Mouse (Mus musculus) myocyte (in vitro differentiated cells): ENCODE results near the gene Rnls. TPM values are rescaled to one million over a fixed set of nuclear protein-coding genes. Genes with fewer than 3 reads are reported as not detected.
A peak's percentile ranks its signal among the peaks of the same experiment; 100 is the strongest.

Experiments used
- H3K27me3 ChIP-seq: one replicate; pipeline ENCODE4 v1.6.1; 2011; ENCODE audit not compliant: control insufficient read depth, insufficient read depth, insufficient read length
- H3K36me3 ChIP-seq: one replicate; pipeline ENCODE4 v1.6.1; 2011; ENCODE audit not compliant: control insufficient read depth, insufficient read depth
- H3K4me2 ChIP-seq: one replicate; pipeline ENCODE4 v1.6.1; 2011; ENCODE audit warnings: low read depth, control low read depth
- H3K4me3 ChIP-seq: one replicate; pipeline ENCODE4 v1.5.1; 2011; ENCODE audit warnings: mild to moderate bottlenecking, control low read depth, moderate library complexity
- H3K79me2 ChIP-seq: one replicate; pipeline ENCODE4 v1.6.1; 2011; ENCODE audit not compliant: control insufficient read depth, insufficient read depth
- H3ac ChIP-seq: one replicate; pipeline ENCODE4 v1.6.1; 2011; ENCODE audit not compliant: control insufficient read depth, insufficient read length
- CEBPB ChIP-seq: IDR thresholded peaks from 2 replicates; pipeline ENCODE4 v1.6.1; 2011; ENCODE audit warnings: mild to moderate bottlenecking, moderate library complexity; ENCODE audit not compliant: poor library complexity, insufficient read depth, severe bottlenecking
- E2F4 ChIP-seq: IDR thresholded peaks from one replicate; pipeline ENCODE4 v1.6.1; 2011; ENCODE audit warnings: mild to moderate bottlenecking, control low read depth, moderate library complexity; ENCODE audit not compliant: insufficient read depth
- MAX ChIP-seq: IDR thresholded peaks from one replicate; pipeline ENCODE4 v1.6.1; 2011; ENCODE audit warnings: low read depth, mild to moderate bottlenecking, control low read depth
- MYOD1 ChIP-seq, 3 experiments: IDR thresholded peaks; one replicate each; pipeline ENCODE4 v1.6.1; 2011; ENCODE audit warnings: control low read depth in 2 of 3, low read depth in 2 of 3, mild to moderate bottlenecking in 2 of 3, moderate library complexity in 1 of 3; ENCODE audit not compliant: insufficient read length in 2 of 3, control insufficient read depth in 1 of 3
- MYOG ChIP-seq, 3 experiments: IDR thresholded peaks; one replicate each; pipeline ENCODE4 v1.6.1; 2011; ENCODE audit warnings: control low read depth in 2 of 3, low read depth in 2 of 3, mild to moderate bottlenecking in 2 of 3; ENCODE audit not compliant: insufficient read length in 2 of 3, control insufficient read depth in 1 of 3, insufficient read depth in 1 of 3
- POLR2A ChIP-seq: IDR thresholded peaks from one replicate; pipeline ENCODE4 v1.6.1; 2011; ENCODE audit warnings: low read depth, mild to moderate bottlenecking, control low read depth, moderate library complexity; ENCODE audit not compliant: insufficient read length
- POLR2AphosphoS2 ChIP-seq: IDR thresholded peaks from one replicate; pipeline ENCODE4 v1.6.1; 2011; ENCODE audit warnings: low read depth, control low read depth; ENCODE audit not compliant: insufficient read length
- REST ChIP-seq: IDR thresholded peaks from one replicate; pipeline ENCODE4 v1.6.1; 2011; ENCODE audit warnings: mild to moderate bottlenecking, control low read depth, moderate library complexity; ENCODE audit not compliant: insufficient read depth, insufficient read length
- SRF ChIP-seq: IDR thresholded peaks from one replicate; pipeline ENCODE4 v1.6.1; 2011; ENCODE audit warnings: low read depth; ENCODE audit not compliant: control insufficient read depth, insufficient read length
- TCF12 ChIP-seq: IDR thresholded peaks from one replicate; pipeline ENCODE4 v1.6.1; 2011; ENCODE audit warnings: mild to moderate bottlenecking, control low read depth; ENCODE audit not compliant: poor library complexity, insufficient read depth, severe bottlenecking
- TCF3 ChIP-seq: IDR thresholded peaks from one replicate; pipeline ENCODE4 v1.6.1; 2011; ENCODE audit warnings: low read depth, control low read depth; ENCODE audit not compliant: insufficient read length
- USF1 ChIP-seq: IDR thresholded peaks from one replicate; pipeline ENCODE4 v1.6.1; 2011; ENCODE audit warnings: low read depth, mild to moderate bottlenecking, control low read depth, moderate library complexity
- polyA plus RNA-seq: library from polyadenylated mRNA; unstranded; fragments of >200 nt; fragmentation: generic; extraction: Trizol; gene quantifications from one replicate; pipeline ENCODE4 v1.2.1, GENCODE M21; 2012; ENCODE audit warnings: missing spikeins

Gene Rnls
- polyA plus RNA-seq, 1 experiment: 2.0 TPM

- H3K27me3 ChIP-seq: no peaks in the 10 kb centered on the region
- no peak overlapping the region for H3K4me3 ChIP-seq
- no peak for TF ChIP-seq MAX
- no peak for TF ChIP-seq E2F4
- no peak for TF ChIP-seq USF1
- TF ChIP-seq TCF3: no peak
- TF ChIP-seq REST: no peak
- no peak for TF ChIP-seq CEBPB
- no peak for TF ChIP-seq MYOG (IDR thresholded peaks at IDR 0.05; ENCODE audit: control insufficient read depth in 1 of 3, insufficient read depth in 1 of 3, insufficient read length in 2 of 3, low read depth in 2 of 3)
- TF ChIP-seq POLR2AphosphoS2: no peak
- no peak for TF ChIP-seq TCF12
- no peak for TF ChIP-seq SRF
- no peak overlapping the region for H3ac ChIP-seq
- no peaks in the 10 kb centered on the region for H3K79me2 ChIP-seq
- no peaks in the 10 kb centered on the region for H3K36me3 ChIP-seq
- no peak overlapping the region for H3K4me2 ChIP-seq
Observed at GRCm38 (mm10) chr19:33102783-33103139, 289.3 kb downstream of the Rnls start.

DNA sequence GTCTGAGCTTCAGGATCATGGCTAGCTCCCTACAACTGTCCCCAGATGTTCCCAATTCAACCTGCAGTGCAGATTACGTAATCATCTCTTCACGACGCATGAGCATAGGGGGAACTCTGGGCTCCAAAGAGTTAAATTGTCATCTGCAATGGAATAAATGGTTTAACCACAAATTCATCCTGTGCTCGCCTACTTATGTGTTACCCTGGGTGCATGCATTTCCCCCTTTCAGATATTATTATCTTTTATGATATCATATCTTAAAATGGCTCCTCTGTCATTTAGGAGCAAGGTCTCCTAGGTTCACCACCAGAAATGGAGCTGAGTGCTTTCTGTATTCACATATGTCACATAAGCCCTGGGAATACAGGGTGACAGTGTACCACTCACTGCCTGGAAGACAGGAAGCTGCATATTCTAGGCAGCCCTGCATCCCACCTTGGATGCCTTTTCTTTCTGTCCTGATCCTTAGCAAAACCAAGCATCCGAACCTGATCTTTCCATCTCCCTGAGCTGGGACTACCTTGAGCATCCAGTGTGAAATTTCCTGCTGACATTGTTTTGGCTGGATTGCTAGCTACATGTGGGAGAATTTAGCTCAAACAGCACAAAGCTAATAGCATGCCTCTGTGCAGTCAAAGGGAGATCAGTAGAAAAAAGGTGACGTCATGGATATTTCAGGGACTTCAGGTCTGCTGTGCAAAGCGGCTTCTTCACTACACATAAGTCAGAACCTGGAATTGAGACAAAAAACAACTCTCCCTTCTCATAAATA is 289.9 kb downstream of the Rnls start:
- Histone ChIP-seq H3K4me3 (no peak overlapping the region), H3K27me3 (no peaks in the 10 kb centered on the region), H3K79me2 (no peaks in the 10 kb centered on the region), H3K4me2 (peak overlapping the region; percentile 81), H3K36me3 (no peaks in the 10 kb centered on the region), H3ac (no peak overlapping the region)
- 0 out of 2 replicates have a peak, but pooled peaks have one; percentile 41 for TF ChIP-seq CEBPB
- no peak for TF ChIP-seq TCF3
- no peak for TF ChIP-seq USF1
- no peak for TF ChIP-seq SRF

- Histone ChIP-seq H3K36me3 (no peaks in the 10 kb centered on the region), H3K4me3 (no peak overlapping the region), H3ac (no peak overlapping the region), H3K79me2 (no peaks in the 10 kb centered on the region), H3K4me2 (peak overlapping the region; percentile 81), H3K27me3 (no peaks in the 10 kb centered on the region)
- TF ChIP-seq MYOG (IDR thresholded peaks at IDR 0.05; ENCODE audit: control insufficient read depth in 1 of 3, insufficient read depth in 1 of 3, insufficient read length in 2 of 3, low read depth in 2 of 3): no peak
- peak; percentile 94 for TF ChIP-seq USF1
Observed at GRCm38 (mm10) chr19:33101093-33102007, 290.7 kb downstream of the Rnls start.

DNA sequence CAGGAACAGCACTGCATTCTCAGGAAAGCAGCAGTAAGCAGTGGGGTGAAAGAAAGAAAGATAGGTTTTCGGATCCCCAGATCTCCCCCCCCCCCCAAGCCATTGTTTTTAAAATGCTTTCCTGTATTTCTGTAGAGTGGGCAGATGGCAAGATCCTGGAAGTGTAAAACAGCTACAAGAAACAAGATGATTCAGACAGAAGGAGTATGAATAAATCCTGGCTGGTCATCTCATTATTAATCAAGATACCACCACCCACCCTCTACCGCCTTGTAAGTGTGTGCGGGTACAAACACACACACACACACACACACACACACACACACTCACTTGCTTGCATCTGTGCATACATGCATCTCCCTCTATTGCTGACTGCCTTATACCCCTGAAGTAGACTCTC is 291.5 kb downstream of the Rnls start:
- Histone ChIP-seq H3ac (no peak overlapping the region), H3K27me3 (no peaks in the 10 kb centered on the region), H3K4me2 (peak overlapping the region; percentile 81), H3K4me3 (no peak overlapping the region), H3K79me2 (no peaks in the 10 kb centered on the region), H3K36me3 (no peaks in the 10 kb centered on the region)
- TF ChIP-seq POLR2A: no peak
- TF ChIP-seq E2F4: no peak
- TF ChIP-seq CEBPB: no peak
- no peak for TF ChIP-seq POLR2AphosphoS2
- no peak for TF ChIP-seq TCF12
- TF ChIP-seq SRF: no peak
- no peak for TF ChIP-seq MYOD1 (IDR thresholded peaks at IDR 0.05; ENCODE audit: control insufficient read depth in 1 of 3, insufficient read length in 2 of 3, low read depth in 2 of 3)
- no peak for TF ChIP-seq TCF3
- no peak for TF ChIP-seq MYOG (IDR thresholded peaks at IDR 0.05; ENCODE audit: control insufficient read depth in 1 of 3, insufficient read depth in 1 of 3, insufficient read length in 2 of 3, low read depth in 2 of 3)
- TF ChIP-seq MAX: no peak
- TF ChIP-seq REST: no peak
- no peak for TF ChIP-seq USF1

- no peaks in the 10 kb centered on the region for H3K36me3 ChIP-seq
Observed at GRCm38 (mm10) chr19:33100031-33100430, 292.1 kb downstream of the Rnls start.

More at GRCm38 (mm10) chr19:33100031-33100430, 292.1 kb downstream of the Rnls start:
- no peak overlapping the region for H3ac ChIP-seq
- TF ChIP-seq MYOD1 (IDR thresholded peaks at IDR 0.05; ENCODE audit: control insufficient read depth in 1 of 3, insufficient read length in 2 of 3, low read depth in 2 of 3) (peak in 2 of 3 experiments; percentile 23 to 62), MYOG (IDR thresholded peaks at IDR 0.05; ENCODE audit: control insufficient read depth in 1 of 3, insufficient read depth in 1 of 3, insufficient read length in 2 of 3, low read depth in 2 of 3) (peak in 1 of 3 experiments; percentile 52), USF1 (no peak)
- no peaks in the 10 kb centered on the region for H3K79me2 ChIP-seq
- H3K4me3 ChIP-seq: no peak overlapping the region
- H3K27me3 ChIP-seq: no peaks in the 10 kb centered on the region
- no peak overlapping the region for H3K4me2 ChIP-seq
